Mouse (Mus musculus) G1E-ER4 (cell line): ENCODE results near the gene Cdk9. TPM values are rescaled to one million over a fixed set of nuclear protein-coding genes. Genes with fewer than 3 reads are reported as not detected.

Experiments
- GATA1 ChIP-seq: IDR thresholded peaks from one replicate; pipeline ENCODE4 v1.8.0; 2012; ENCODE audit warnings: low read length, inconsistent platforms
- polyA plus RNA-seq: library from polyadenylated mRNA; stranded (reverse); fragments of >175 nt; gene quantifications from 2 replicates; pipeline ENCODE4 v1.2.3, GENCODE M21; 2012

Cdk9 gene
- polyA plus RNA-seq, 1 experiment, result 76.1 TPM

DNA sequence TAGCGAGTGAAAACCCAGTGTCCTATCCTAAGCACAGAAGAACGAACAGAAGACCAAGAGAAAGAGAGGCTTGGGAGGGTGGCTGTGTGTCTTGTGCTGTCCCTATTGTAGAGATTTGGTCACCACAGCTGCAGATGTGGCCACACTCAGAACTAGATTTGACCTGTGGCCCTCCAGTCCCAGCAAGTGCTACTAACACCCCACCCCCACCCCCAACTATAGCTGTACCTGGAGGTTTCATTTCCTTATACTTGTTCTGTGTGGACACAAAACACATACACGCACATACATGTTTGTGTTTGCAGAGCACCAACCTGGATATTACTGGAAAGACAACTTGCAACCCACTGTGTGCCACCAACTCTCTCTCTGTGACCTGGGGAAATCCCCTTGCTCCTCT lies 7.2 kb upstream of the Cdk9 start:
- no peak for TF ChIP-seq GATA1

DNA sequence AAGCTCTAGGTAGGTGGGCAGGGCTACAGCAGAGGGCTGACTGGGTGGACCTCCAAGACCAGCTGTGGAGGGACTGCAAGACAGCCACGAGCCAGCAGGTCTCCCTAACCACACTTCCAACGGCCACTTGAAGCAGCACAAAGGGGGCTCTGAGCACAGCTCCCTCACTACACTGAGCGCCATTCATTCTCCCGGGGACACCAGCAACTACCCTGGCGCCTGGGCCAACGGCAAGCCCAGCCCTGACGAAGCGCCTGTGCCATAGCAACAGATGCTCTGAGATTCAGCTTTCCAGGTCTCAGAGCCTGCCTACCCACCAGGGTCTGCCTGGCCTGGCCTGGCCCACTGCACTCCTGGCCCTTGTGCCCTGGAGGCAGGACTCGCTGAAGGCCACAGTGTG lies 5.9 kb upstream of the Cdk9 start:
- TF ChIP-seq GATA1, result no peak

DNA sequence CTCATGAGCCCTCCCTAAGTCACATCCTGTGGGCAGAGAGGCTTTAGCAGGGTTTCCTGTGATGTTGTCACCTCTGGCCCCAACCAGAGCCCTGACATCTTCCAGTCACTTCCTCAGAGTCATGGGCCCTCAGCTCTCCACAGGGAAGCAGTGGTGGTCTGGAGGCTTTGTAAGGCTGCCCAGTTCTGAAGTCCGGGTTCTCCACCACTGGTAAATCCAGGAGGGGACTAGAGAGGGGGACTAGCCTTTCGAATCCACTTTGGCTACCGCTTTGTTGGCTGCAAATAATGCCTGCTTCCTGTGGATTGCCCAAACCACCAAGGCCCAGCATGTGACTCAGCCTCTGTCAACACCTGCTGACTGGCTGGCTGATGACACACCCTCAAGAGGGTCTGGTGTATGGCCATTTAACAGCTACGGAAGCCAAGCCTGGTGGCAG lies 2.1 kb upstream of the Cdk9 start:
- TF ChIP-seq GATA1, result no peak

DNA sequence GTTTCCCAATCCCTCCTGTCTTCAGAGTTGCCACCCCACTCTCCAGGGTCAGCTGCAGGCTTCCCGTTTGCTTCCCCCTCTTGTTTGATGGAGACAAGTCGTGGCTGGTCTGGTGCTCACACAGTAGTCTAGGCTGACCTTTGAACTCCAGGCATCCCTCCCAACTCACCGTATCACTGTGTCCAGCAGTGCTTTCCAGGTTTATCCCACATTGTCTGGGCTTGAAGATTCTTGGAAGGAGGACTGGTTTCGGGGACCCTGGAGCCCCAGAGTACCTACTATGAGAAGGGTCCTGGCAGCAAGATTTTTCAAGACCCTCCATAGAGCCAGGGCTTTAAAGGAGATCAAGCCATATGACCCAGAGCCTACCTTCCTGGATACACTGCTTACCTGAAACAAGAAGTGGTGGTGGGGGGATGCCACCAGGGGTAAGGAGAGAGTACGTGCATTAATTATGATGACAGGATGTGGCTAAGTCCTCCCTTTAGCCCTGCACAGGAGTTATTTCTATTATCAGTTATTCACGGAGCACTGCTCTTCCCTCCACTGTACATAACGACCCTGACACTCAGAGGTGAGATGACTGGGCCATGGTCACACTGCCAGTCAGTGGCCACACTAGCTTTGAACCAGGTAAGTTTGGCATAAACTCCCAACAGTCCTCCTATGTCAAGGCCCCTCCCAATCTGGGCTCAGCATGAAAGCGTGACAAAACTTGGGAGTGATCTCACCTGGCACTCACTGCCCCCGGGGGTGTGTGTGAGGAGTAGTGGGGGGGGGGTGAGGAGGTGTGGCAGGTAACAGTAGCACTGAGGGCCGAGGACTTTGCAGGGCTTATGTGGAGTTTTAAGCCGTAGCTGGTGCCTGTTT lies 1.5 kb upstream of the Cdk9 start:
- no peak for TF ChIP-seq GATA1

DNA sequence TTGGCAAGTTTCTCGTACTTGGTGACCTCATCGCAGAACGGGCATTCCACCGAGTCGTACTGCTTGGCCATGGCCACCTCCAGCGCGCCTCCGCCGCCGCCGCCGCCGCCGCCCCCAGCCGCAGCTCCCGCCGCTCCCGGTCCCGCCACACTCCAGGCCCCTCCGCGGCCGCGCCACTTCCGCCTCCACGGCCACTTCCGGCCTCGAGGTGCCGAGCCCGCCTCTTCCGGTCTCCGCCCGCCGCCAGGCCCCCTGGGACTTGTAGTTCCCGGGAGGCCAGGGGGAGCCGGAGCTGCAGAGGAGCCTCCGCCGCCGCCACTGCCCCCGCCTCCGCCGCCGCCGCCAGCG lies 316 bp downstream of the Cdk9 start:
- no peak for TF ChIP-seq GATA1

DNA sequence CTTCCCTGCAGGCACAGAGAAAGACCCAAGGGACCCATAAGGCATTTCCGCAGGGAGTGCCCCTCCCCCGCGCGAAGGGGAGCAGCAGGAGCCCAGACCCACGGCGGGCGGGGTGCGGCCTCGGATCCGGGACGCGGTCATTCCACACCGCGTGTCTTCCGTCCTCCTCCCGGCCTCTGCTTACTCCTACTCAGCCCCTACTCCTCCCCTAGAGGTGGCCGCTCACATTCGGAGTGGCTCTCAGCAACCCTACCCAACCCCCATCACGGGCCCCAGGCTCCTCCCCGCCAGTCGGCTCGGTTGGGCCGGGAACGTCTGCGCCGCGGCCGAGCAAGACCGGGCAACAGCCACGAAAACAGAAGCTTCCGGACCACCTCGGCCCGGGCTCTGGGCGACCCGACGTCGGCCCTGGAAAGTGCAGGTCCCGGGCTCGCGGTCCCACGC lies 746 bp downstream of the Cdk9 start:
- TF ChIP-seq GATA1, result no peak

DNA sequence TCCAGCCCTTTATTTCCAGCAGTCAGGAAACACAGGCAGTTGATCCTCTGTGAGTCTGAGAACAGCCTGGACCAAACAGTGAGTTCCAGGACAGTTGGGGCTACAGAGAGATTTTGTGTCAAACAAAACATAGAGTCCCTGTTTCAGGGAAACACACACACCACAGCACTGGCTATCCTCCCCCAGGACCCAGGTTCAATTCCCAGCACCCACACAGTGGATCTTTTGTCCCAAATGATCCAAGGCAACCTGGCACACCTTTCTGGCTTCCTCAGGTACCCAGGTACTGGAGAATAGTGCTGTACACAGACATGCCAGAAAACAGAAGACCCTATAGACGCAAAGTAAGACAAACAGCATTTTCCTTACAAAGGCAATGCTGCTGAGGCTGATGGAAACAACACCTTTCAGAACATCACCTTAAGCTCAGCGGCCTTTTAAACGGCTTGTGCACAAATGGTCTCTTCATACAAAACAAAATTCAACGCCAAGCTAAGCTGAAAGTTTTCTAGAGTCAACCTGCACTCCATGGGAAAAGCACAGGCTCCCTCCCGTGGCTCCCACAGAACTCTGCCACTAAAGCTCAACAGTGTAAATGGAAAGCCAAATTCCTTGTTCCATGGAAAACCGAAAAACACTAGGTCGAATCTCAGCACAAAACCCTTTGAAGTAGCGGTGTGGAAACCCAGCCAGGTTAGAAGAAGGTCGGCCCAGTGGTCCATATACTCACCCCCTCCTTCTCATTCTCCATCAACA lies 1.4 kb downstream of the Cdk9 start:
- no peak for TF ChIP-seq GATA1

DNA sequence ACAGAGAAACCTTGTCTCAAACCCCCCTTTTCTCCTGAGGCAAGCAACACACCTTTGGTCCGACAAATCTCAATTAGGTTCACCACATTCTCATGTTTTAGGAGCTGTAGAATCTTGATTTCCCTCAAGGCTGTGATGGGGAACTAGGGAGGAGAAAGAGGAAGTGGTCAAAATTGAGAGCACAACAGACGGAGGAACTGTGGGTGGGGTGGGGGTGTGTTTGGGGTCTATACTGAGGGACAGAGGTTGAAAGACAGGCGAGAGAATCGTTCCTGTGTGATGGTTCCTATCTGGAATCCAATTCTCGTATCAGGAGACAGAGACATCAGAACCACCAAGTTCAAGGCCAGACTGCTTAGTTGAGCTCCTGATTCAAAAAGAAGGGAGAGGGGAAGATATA lies 2.5 kb downstream of the Cdk9 start:
- no peak for TF ChIP-seq GATA1

DNA sequence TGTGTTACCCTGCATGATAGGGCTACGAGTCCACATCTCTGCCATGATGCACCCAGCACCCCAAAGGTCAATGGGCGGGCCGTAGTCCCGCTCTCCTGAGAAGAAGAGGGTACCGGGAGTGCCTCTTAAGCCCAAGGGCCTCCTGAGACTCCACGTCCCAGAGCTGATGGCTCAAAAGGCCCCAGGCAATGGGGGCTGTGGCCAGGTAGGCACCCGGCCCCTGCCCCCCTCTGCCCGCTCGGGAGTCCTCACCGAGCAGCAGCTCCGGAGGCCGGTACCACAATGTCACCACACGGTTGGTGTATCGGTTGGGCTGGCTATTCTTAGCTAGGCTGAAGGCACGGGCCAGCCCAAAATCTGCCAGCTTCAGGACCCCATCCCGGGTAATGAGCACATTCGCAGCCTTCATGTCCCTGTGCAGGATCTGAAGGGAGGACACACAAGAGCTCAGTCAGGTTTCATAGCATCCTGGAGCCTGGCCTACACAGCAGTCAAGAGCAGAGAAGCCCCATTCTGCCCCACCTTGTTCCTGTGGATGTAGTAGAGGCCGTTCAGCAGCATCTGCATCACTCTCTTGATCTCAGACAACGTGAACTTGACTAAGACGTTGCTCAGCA lies 3.2 kb downstream of the Cdk9 start:
- no peak for TF ChIP-seq GATA1

DNA sequence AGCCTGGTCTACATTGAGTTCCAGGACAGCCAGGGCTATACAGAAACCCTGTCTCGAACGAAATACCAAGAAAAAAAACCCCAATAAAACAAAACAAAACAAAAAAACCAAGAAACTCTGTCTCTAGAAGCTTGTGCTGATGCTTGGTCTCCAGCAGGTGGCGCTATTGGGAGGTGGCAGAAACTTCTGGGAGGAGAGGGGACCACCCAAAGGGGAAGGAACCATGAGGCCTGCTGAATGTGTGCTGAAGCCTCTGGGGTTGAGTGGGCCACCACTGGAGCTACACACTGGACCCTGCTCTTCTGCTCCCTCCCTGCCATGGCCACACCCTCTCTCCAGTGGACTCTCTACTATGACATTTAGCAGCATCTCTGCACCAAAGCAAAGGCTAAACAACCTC lies 4.2 kb downstream of the Cdk9 start:
- TF ChIP-seq GATA1, result no peak

DNA sequence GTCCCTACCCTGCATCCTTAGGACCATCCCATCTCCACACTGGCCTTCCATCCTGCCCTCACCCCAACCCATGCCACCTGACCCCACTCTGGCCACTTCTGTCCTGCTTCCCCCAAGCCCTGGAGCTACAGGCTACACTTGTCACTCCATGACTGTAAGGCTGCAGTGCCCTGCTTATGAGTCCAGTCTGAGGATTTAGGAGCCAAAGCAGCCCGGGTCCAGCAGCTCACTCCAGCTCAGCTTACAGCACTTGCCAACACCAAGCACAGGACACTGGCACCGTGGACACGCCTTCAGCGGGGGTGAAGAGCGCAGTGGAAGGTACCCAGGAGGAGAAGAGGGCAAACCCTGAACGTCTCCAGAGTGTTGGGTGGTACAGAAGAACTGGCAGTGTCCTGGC lies 5.9 kb downstream of the Cdk9 start:
- TF ChIP-seq GATA1, result no peak

DNA sequence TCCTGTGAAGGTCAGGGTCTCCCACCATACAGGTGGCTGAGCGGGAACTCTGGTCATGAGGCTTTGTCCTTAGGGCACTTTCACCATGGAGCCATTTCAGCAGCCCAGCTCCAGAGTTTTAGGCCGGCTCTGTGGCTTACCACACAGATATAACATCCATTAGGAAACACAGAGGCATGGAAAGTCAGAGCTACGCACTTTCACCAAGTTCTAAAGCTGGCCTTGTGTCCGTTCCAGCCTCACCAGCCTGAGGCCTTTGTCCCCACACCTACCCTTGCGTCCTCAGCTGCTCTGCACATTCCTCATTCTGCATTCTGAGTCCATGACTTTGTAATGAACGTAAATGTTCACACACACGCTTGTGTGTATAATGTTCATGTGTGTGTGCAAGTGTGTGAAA lies 7.9 kb downstream of the Cdk9 start:
- TF ChIP-seq GATA1, result no peak

DNA sequence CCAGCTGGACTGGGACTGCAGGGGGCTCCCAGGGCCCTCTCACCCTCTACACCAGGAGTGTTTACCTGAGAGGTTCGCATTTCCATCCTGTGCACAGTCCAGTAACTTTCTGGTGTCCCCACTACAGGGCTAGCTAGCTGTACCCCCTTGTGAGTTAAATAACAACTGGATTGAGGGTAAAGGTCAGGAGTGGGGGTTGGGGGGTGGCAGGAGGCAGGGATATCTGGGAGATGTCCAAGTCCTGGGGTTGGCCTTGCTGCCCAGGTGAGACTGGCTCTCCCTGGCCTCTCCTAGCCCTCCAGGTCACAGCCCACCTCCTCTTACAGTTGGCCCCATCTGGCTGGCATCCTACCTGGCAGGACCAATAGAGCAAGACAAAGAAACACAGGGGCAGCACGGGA lies 8.9 kb downstream of the Cdk9 start, which contains the start of gene Fpgs:
Gene Fpgs, minus strand, starts transcription at position 125 of the 401 bp plus-strand sequence.
- TF ChIP-seq GATA1, result no peak

DNA sequence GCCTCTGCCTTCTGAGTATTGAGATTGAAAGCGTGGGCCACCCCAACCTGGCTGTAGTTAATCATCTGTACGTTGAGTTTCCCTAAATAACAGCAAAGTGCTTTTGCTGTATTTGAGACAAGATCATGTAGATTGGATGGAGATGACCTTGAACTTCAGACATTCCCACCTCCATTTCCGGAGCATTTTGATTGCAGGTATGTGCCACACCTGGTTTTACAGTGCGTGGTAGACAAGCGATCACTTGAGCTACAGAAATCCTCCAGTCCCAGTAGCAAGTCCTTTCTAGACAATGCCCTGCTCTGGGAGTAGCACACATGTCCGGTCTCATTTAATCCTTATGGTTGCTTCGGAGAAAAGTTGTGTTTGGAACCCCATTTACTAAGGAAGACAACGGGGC lies 9.8 kb downstream of the Cdk9 start:
- TF ChIP-seq GATA1, result no peak

DNA sequence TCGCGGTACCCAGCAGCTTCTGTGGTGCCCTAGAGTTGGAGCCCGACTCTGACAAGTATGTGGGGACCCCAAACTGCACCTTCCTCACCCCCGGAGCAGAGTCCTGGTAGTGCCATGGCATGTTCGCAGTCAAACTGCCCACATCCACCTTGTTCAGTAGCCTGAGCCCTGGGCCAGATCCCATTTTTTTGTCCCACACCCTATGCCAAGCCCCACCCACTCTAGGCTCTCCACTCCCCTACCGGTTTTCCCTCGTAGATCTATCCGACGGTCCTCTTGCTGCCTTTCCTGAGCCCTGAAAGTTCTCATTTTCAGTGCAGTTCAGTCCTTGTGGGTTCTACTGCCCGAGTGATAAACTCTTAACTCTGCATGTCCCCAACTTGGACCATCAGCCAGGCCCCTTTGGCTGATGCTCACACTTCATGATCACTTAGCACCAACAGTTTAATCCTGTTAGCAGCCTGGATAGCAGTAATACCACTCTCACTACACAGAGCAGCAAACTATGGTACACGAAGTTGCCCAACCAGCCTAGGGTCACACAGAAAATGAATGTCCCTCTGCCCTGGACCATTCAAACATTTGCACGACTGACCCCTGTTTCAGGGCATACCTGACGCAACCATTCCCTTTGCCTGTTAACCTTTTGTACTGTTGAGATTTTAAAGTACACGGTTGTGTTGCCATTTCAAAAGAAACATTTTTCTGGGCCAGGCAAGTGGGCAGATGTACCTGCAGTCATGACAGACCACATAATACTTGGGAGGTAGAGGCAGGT lies 11.7 kb downstream of the Cdk9 start:
- no peak for TF ChIP-seq GATA1
